12 mouse cellular contexts compared by ENCODE assay signal in the genomic region with DNA sequence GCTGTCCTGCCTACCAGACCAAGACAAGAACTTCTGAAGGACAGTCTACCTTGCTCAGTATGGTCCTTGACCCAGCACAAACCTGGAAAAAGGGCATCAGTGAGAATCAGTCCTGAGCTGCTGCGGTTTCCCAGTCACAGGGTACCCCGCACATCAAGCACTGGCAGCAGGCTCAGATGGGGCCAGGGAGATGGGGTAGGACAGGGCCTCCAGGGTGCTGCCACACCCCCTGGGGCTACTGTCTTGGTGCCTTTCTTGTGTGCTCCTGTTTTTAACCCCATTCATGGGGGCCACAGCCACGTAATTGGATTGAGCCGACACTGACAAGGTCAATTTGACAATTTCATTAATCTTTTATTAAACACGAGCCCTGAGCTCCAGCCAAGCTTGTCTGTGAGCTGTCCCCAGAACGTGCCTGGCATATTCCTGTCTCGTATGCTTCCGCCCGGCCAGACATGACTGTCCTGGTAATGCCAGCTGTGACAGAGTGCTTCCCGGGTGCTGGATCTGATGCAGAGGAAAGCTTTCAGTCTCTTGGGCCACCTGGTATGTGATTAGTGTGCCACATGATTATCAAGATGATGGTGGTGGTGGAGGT.
DNase-seq lines count a peak whose midpoint lies in the region; ATAC-seq and TF ChIP-seq lines count a peak whose summit lies in the region.
"Had no signal": no experiment of that assay in that cellular context is flagged by ENCODE, and none has a peak within 500 bp of the region (broad histone marks: within the 10 kb centered on the region; RNA-seq: fewer than 3 reads in every experiment).

No protein-coding gene starts in this region.

- no peak for DNase-seq in kidney, adult 9 months
- DNase-seq in hindbrain, postnatal 0 days (ENCODE audit: low spot score), result peak; percentile 63
- no peak for DNase-seq in spleen, postnatal 14 days (ENCODE audit: low spot score in 2 of 2)
- DNase-seq: adrenal gland, postnatal 25 days; cerebellum, adult 9-11 months; gastrocnemius, adult 2 months; heart, adult 18-20 months had no signal

- ATAC-seq in kidney, embryonic 15.5 days (replicated peaks; ENCODE audit: low FRiP score), result peak; percentile 57; the same call in 1 of the 2 replicates
- ATAC-seq in forebrain, embryonic 15.5 days (replicated peaks), result peak; percentile 27; the same call in 1 of the 2 replicates
- peak; percentile 78 for ATAC-seq in hindbrain, postnatal 0 days
- no peak for ATAC-seq in neural tube, embryonic 15.5 days (ENCODE audit: low FRiP score)
- no peak for ATAC-seq in erythroid progenitor cell, adult 5-6 weeks (replicated peaks; ENCODE audit: low FRiP score, poor library complexity, severe bottlenecking)
- ATAC-seq: inflammation-experienced regulatory T-cells, adult 6 months had no signal

- no peaks in the 10 kb centered on the region for H3K9me3 ChIP-seq in kidney, embryonic 15.5 days (replicated peaks)
- H3K9me3 ChIP-seq in forebrain, embryonic 15.5 days, result no peaks in the 10 kb centered on the region
- H3K9me3 ChIP-seq in hindbrain, postnatal 0 days (ENCODE audit: low read length), result no peaks in the 10 kb centered on the region
- H3K9me3 ChIP-seq in neural tube, embryonic 15.5 days (replicated peaks), result no peaks in the 10 kb centered on the region

- H3K4me2 ChIP-seq in kidney, embryonic 15.5 days, result no peak overlapping the region
- no peak overlapping the region for H3K4me2 ChIP-seq in forebrain, embryonic 15.5 days (replicated peaks)
- H3K4me2 ChIP-seq in hindbrain, postnatal 0 days (ENCODE audit: low read depth, low read length), result no peak overlapping the region
- no peak overlapping the region for H3K4me2 ChIP-seq in neural tube, embryonic 15.5 days

- no peak overlapping the region for H3K27ac ChIP-seq in kidney, embryonic 15.5 days
- H3K27ac ChIP-seq in forebrain, embryonic 15.5 days (replicated peaks), result no peak overlapping the region
- no peak overlapping the region for H3K27ac ChIP-seq in hindbrain, postnatal 0 days
- H3K27ac ChIP-seq in neural tube, embryonic 15.5 days (replicated peaks), result 0 out of 2 replicates have a peak overlapping the region, but pooled peaks have one; percentile 9
- H3K27ac ChIP-seq: gastrocnemius, adult 2 months had no signal

- no peak overlapping the region for H3K9ac ChIP-seq in kidney, embryonic 15.5 days
- no peak overlapping the region for H3K9ac ChIP-seq in forebrain, embryonic 15.5 days (replicated peaks)
- no peak overlapping the region for H3K9ac ChIP-seq in hindbrain, postnatal 0 days (replicated peaks; ENCODE audit: low read length)
- H3K9ac ChIP-seq in neural tube, embryonic 15.5 days (replicated peaks), result no peak overlapping the region

- H3K27me3 ChIP-seq in kidney, embryonic 15.5 days, result no peaks in the 10 kb centered on the region
- 0 out of 2 replicates have a peak, but pooled peaks cover 2% of the 10 kb centered on the region for H3K27me3 ChIP-seq in forebrain, embryonic 15.5 days
- H3K27me3 ChIP-seq in hindbrain, postnatal 0 days (ENCODE audit: insufficient read depth, low read length), result no peaks in the 10 kb centered on the region
- no peaks in the 10 kb centered on the region for H3K27me3 ChIP-seq in neural tube, embryonic 15.5 days (replicated peaks)

- H3K4me1 ChIP-seq in kidney, embryonic 15.5 days, result no peaks in the 10 kb centered on the region
- H3K4me1 ChIP-seq in forebrain, embryonic 15.5 days, result peaks cover 15% of the 10 kb centered on the region; the same call in 1 of the 2 replicates
- no peaks in the 10 kb centered on the region for H3K4me1 ChIP-seq in hindbrain, postnatal 0 days (ENCODE audit: insufficient read depth, low read length)
- peaks cover 15% of the 10 kb centered on the region for H3K4me1 ChIP-seq in neural tube, embryonic 15.5 days

- H3K36me3 ChIP-seq in kidney, embryonic 15.5 days, result no peaks in the 10 kb centered on the region
- H3K36me3 ChIP-seq in forebrain, embryonic 15.5 days, result no peaks in the 10 kb centered on the region
- no peaks in the 10 kb centered on the region for H3K36me3 ChIP-seq in hindbrain, postnatal 0 days (ENCODE audit: insufficient read depth, low read length)
- H3K36me3 ChIP-seq in neural tube, embryonic 15.5 days, result no peaks in the 10 kb centered on the region

- whole genome bisulfite sequencing in kidney, embryonic 15.5 days, result 65% methylated on average over 10 of the region's 10 CpGs
- WGBS in forebrain, embryonic 15.5 days, result 36% methylated on average over 10 of the region's 10 CpGs
- 28% methylated on average over 10 of the region's 10 CpGs for WGBS in hindbrain, postnatal 0 days
- 48% methylated on average over 10 of the region's 10 CpGs for WGBS in neural tube, embryonic 15.5 days

- no peak for TF ChIP-seq CTCF in hindbrain, postnatal 0 days (IDR thresholded peaks at IDR 0.05; ENCODE audit: low read depth)

- H3K4me3 ChIP-seq in kidney, embryonic 15.5 days (replicated peaks), result no peak overlapping the region
- no peak overlapping the region for H3K4me3 ChIP-seq in forebrain, embryonic 15.5 days
- H3K4me3 ChIP-seq in hindbrain, postnatal 0 days (ENCODE audit: low read length), result no peak overlapping the region
- H3K4me3 ChIP-seq in neural tube, embryonic 15.5 days (replicated peaks), result no peak overlapping the region
- H3K4me3 ChIP-seq: gastrocnemius, adult 2 months had no signal

Comparison
In these comparisons a context has a peak if more than half of its experiments do, and no peak if none do; other contexts are left out.
1. ATAC-seq: peak in kidney, embryonic 15.5 days (single experiment), forebrain, embryonic 15.5 days (single experiment) and hindbrain, postnatal 0 days (single experiment); none in neural tube, embryonic 15.5 days (single experiment) and erythroid progenitor cell, adult 5-6 weeks (single experiment).